In genomic region chr8:83971121-83971520, GRCm38 (mm10) we compare ENCODE assay signal across 23 mouse cellular contexts. TPM values are rescaled to one million over a fixed set of nuclear protein-coding genes. Genes with fewer than 3 reads are reported as not detected.
DNase-seq lines count a peak whose midpoint lies in the region; ATAC-seq and TF ChIP-seq lines count a peak whose summit lies in the region.
"Had no signal": no experiment of that assay in that cellular context is flagged by ENCODE, and none has a peak within 500 bp of the region (broad histone marks: within the 10 kb centered on the region; RNA-seq: fewer than 3 reads in every experiment).

No protein-coding gene starts in this region.

- no peak for TF ChIP-seq CTCF in gastrocnemius, adult 2 months (IDR thresholded peaks at IDR 0.05)

- DNase-seq in gastrocnemius, adult 2 months, result no peak
- DNase-seq in gastrocnemius, postnatal 14 days, result no peak
- no peak for DNase-seq in liver, embryonic 13.5 days
- DNase-seq in layer of hippocampus, adult 8-10 months (ENCODE audit: low spot score in 2 of 2), result no peak
- DNase-seq in spleen, postnatal 10 days (ENCODE audit: low spot score in 2 of 2), result no peak
- DNase-seq: cerebellum, adult 2 months; cerebellum, postnatal 25 days; heart, postnatal 10 days; kidney, adult 8-10 months; kidney, postnatal 14 days; lung, adult 2 months; lung, postnatal 14 days; right cerebral cortex, adult 18-20 months; right cerebral cortex, postnatal 4 days had no signal

- intact Hi-C loops in gastrocnemius, adult 2 months (cut with DNase I), result no loop called here
- intact Hi-C loops in gastrocnemius, postnatal 14 days (cut with DNase I; ENCODE audit: low total_unique reads), result no loop called here

- no peak overlapping the region; the same call in 1 of the 2 replicates for H3K9ac ChIP-seq in liver, embryonic 13.5 days
- H3K9ac ChIP-seq: embryonic facial prominence, embryonic 12.5 days had no signal

- no peaks in the 10 kb centered on the region for H3K27me3 ChIP-seq in megakaryocyte, embryonic 14.5 days (replicated peaks)
- H3K27me3 ChIP-seq in liver, embryonic 13.5 days, result no peaks in the 10 kb centered on the region
- H3K27me3 ChIP-seq: embryonic facial prominence, embryonic 12.5 days; forebrain, embryonic 13.5 days; hindbrain, embryonic 13.5 days; midbrain, embryonic 15.5 days had no signal

- no peak overlapping the region for H3K4me3 ChIP-seq in gastrocnemius, adult 2 months
- H3K4me3 ChIP-seq in megakaryocyte, embryonic 14.5 days (replicated peaks), result peak overlapping the region; percentile 100
- H3K4me3 ChIP-seq in liver, embryonic 13.5 days (replicated peaks), result peak overlapping the region; percentile 94

- peaks cover 44% of the 10 kb centered on the region for H3K4me1 ChIP-seq in megakaryocyte, embryonic 14.5 days
- peaks cover 42% of the 10 kb centered on the region for H3K4me1 ChIP-seq in liver, embryonic 13.5 days (replicated peaks)

- H3K27ac ChIP-seq in gastrocnemius, adult 2 months, result peak overlapping the region; percentile 93; the same call in 1 of the 2 replicates
- peak overlapping the region; percentile 23; the same call in 1 of the 2 replicates for H3K27ac ChIP-seq in liver, embryonic 13.5 days
- H3K27ac ChIP-seq: embryonic facial prominence, embryonic 12.5 days; forebrain, embryonic 13.5 days had no signal

- ATAC-seq in megakaryocyte, adult 5-6 weeks (ENCODE audit: poor library complexity, severe bottlenecking), result no peak
- no peak for ATAC-seq in liver, embryonic 13.5 days (ENCODE audit: low read depth)
- ATAC-seq: forebrain, embryonic 13.5 days; midbrain, embryonic 15.5 days had no signal

- WGBS in liver, embryonic 13.5 days (ENCODE audit: insufficient replicate concordance), result 87% methylated on average over 4 of the region's 4 CpGs

- peak overlapping the region; percentile 99 for H3K4me2 ChIP-seq in liver, embryonic 13.5 days

- no peaks in the 10 kb centered on the region for H3K9me3 ChIP-seq in megakaryocyte, embryonic 14.5 days
- no peaks in the 10 kb centered on the region for H3K9me3 ChIP-seq in liver, embryonic 13.5 days (replicated peaks)
- H3K9me3 ChIP-seq: embryonic facial prominence, embryonic 12.5 days; forebrain, embryonic 13.5 days; hindbrain, embryonic 13.5 days; midbrain, embryonic 15.5 days had no signal

- peaks cover 43% of the 10 kb centered on the region for H3K36me3 ChIP-seq in megakaryocyte, embryonic 14.5 days (replicated peaks; ENCODE audit: low read length)
- peaks cover 51% of the 10 kb centered on the region for H3K36me3 ChIP-seq in liver, embryonic 13.5 days
- H3K36me3 ChIP-seq: hindbrain, embryonic 13.5 days; midbrain, embryonic 15.5 days had no signal

RNA-seq across cellular contexts. Expression of gene Prkaca, which starts 1.7 kb away (rescaled TPM):
- 100 to 1,000 TPM; 137 to 165 TPM for total RNA-seq in gastrocnemius, adult 2 months (2021)
- 100 to 1,000 TPM; 319 to 324 TPM for total RNA-seq in gastrocnemius, postnatal 14 days (2021)
- 25.3 and 30.8 TPM in 2 replicates for polyA plus RNA-seq in megakaryocyte, embryonic 14.5 days (2012; ENCODE audit: insufficient read depth, low replicate concordance)
- total RNA-seq in megakaryocyte, adult 5-6 weeks (2015), result 19.6 and 21.6 TPM in 2 replicates
- total RNA-seq in megakaryocyte, adult 5-6 weeks (2017), result 17.7 and 17.9 TPM in 2 replicates
- 50.5 and 52.3 TPM in 2 replicates for polyA plus RNA-seq in liver, embryonic 13.5 days (2015; fragmentation: Nextera tagmentation; extraction: Ambion mirVana)
- total RNA-seq in layer of hippocampus, adult 8-10 months (2022), result 100 to 1,000 TPM; 246 to 260 (median 252) TPM

RNA-seq across cellular contexts. Expression of gene Asf1b, which starts 15.8 kb away (rescaled TPM):
- under 1 TPM; 0.23 to 0.42 TPM for total RNA-seq in gastrocnemius, adult 2 months (2021)
- 1 to 10 TPM; 2.0 to 3.1 TPM for total RNA-seq in gastrocnemius, postnatal 14 days (2021)
- 38.1 and 95.4 TPM in 2 replicates for polyA plus RNA-seq in megakaryocyte, embryonic 14.5 days (2012; ENCODE audit: insufficient read depth, low replicate concordance)
- 87.3 and 95.0 TPM in 2 replicates for total RNA-seq in megakaryocyte, adult 5-6 weeks (2015)
- 68.5 and 71.1 TPM in 2 replicates for total RNA-seq in megakaryocyte, adult 5-6 weeks (2017)
- polyA plus RNA-seq in liver, embryonic 13.5 days (2015; fragmentation: Nextera tagmentation; extraction: Ambion mirVana), result 114 and 126 TPM in 2 replicates
- 1 to 10 TPM in 1 of 4 experiments, under 1 TPM in 3; 0.63 to 1.1 (median 0.75) TPM for total RNA-seq in layer of hippocampus, adult 8-10 months (2022)

RNA-seq across cellular contexts. Expression of gene Gm10644, which starts 16.1 kb away (rescaled TPM):
- total RNA-seq in gastrocnemius, adult 2 months (2021), result under 1 TPM; 0.64 to 0.84 TPM
- under 1 TPM; 0.11 to 0.14 TPM for total RNA-seq in gastrocnemius, postnatal 14 days (2021)
- not detected in 2 replicates for polyA plus RNA-seq in megakaryocyte, embryonic 14.5 days (2012; ENCODE audit: insufficient read depth, low replicate concordance)
- total RNA-seq in megakaryocyte, adult 5-6 weeks (2015), result 0.09 and 0.31 TPM in 2 replicates
- 0.40 and 0.94 TPM in 2 replicates for total RNA-seq in megakaryocyte, adult 5-6 weeks (2017)
- polyA plus RNA-seq in liver, embryonic 13.5 days (2015; fragmentation: Nextera tagmentation; extraction: Ambion mirVana), result 0.18 and 0.22 TPM in 2 replicates
- total RNA-seq in layer of hippocampus, adult 8-10 months (2022), result 1 to 10 TPM in 1 of 4 experiments, under 1 TPM in 3; 0.22 to 1.1 (median 0.66) TPM
- polyA plus RNA-seq: erythroblast, embryonic 14.5 days had no signal

RNA-seq across cellular contexts. Expression of gene Samd1, which starts 26.4 kb away (rescaled TPM):
- total RNA-seq in gastrocnemius, adult 2 months (2021), result 10 to 100 TPM; 15.1 to 19.8 TPM
- total RNA-seq in gastrocnemius, postnatal 14 days (2021), result 10 to 100 TPM; 17.8 to 22.1 TPM
- polyA plus RNA-seq in megakaryocyte, embryonic 14.5 days (2012; ENCODE audit: insufficient read depth, low replicate concordance), result 72.0 and 104 TPM in 2 replicates
- total RNA-seq in megakaryocyte, adult 5-6 weeks (2015), result 63.0 and 69.1 TPM in 2 replicates
- 46.6 and 48.4 TPM in 2 replicates for total RNA-seq in megakaryocyte, adult 5-6 weeks (2017)
- 5.8 and 6.9 TPM in 2 replicates for polyA plus RNA-seq in liver, embryonic 13.5 days (2015; fragmentation: Nextera tagmentation; extraction: Ambion mirVana)
- 10 to 100 TPM; 37.6 to 42.8 (median 40.0) TPM for total RNA-seq in layer of hippocampus, adult 8-10 months (2022)

RNA-seq across cellular contexts. Expression of gene 1700067K01Rik, which starts 30.2 kb away (rescaled TPM):
- under 1 TPM in 1 of 2 experiments, not detected in 1; 0.48 TPM for total RNA-seq in gastrocnemius, adult 2 months (2021)
- not detected for total RNA-seq in gastrocnemius, postnatal 14 days (2021)
- polyA plus RNA-seq in megakaryocyte, embryonic 14.5 days (2012; ENCODE audit: insufficient read depth, low replicate concordance), result 0.75 and 2.7 TPM in 2 replicates
- 0.16 TPM in 1 of 2 replicates, not detected in the other for total RNA-seq in megakaryocyte, adult 5-6 weeks (2015)
- total RNA-seq in megakaryocyte, adult 5-6 weeks (2017), result 0.41 TPM in 1 of 2 replicates, not detected in the other
- polyA plus RNA-seq in liver, embryonic 13.5 days (2015; fragmentation: Nextera tagmentation; extraction: Ambion mirVana), result 0.38 and 0.57 TPM in 2 replicates
- total RNA-seq in layer of hippocampus, adult 8-10 months (2022), result under 1 TPM in 1 of 4 experiments, not detected in 3; 0.39 TPM
- total RNA-seq: gastrocnemius, adult 8-10 months; heart, postnatal 10 days had no signal
- polyA plus RNA-seq: frontal cortex, adult 2 months had no signal

Comparison
In these comparisons a context has a peak if more than half of its experiments do, and no peak if none do; other contexts are left out.
1. RNA of gene Prkaca, which starts 1.7 kb away (total RNA-seq): 319 to 324 TPM in gastrocnemius, postnatal 14 days, 246 to 260 TPM in layer of hippocampus, adult 8-10 months and 137 to 165 TPM in gastrocnemius, adult 2 months; 17.7 to 21.6 TPM in megakaryocyte, adult 5-6 weeks; every median in the first group is over 4 times any median in the second.
2. RNA of gene Asf1b, which starts 15.8 kb away (total RNA-seq): 68.5 to 95.0 TPM in megakaryocyte, adult 5-6 weeks; 2.0 to 3.1 TPM in gastrocnemius, postnatal 14 days, 0.63 to 1.1 TPM in layer of hippocampus, adult 8-10 months and 0.23 to 0.42 TPM in gastrocnemius, adult 2 months; every median in the first group is over 10 times any median in the second.